Mouse (Mus musculus): Measurements from ENCODE around the gene Lrp3. TPM values are rescaled to one million over a fixed set of nuclear protein-coding genes. Genes with fewer than 3 reads are reported as not detected.
A peak's percentile ranks its signal among the peaks of the same experiment; 100 is the strongest.

Lrp3 gene
- polyA plus RNA-seq, 1 experiment from 2014 or later: 8.2 TPM

DNA sequence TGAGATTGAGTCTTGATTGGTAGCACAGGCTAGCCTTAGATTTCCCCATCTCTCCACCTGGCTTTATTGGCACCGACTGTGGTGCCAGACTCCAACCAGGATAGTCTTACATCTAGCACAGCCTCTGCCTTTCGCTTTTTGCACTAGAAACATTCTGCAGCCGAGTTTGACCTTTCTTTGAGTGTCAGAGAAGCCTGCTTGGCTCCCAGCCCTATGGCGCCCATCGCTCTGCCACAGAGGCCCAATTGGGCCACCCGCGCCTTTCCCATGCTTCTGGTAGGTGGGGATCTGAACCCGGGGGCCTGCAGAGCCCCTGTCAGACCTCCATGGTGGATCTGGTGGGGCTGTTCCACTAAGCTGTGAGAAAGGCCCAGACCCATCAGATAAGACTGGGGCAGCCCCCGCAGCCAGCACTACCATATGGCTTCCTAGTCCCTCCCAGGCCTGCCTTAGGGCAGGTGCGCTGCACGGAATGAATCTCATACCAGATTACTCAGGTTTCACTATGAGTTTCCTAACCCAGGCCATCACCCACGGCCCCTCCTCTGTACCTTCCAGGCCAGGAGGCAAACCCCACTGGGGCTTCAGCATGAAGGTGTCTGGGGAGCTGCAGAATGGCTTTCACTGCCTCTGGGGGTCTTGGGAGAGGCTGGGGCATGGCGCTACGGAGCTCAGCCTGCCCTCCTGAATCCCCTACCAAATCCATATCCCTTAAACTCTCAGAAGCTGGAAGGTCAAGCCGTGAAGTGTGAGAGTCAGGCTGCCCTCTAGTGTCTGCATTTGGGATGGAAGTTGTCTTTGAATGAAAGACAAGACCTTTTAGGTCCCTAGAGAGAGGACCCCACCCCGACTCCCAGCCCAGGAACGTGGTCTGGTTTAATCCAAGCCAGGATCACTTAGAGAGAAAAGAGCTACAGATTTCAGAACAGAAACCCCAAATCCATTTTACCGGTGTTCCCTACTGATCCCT, 38.6 kb downstream of the Lrp3 start:
- no peak overlapping the region for H3K4me2 ChIP-seq (ENCODE audit: low read depth, severe bottlenecking)
- H3K36me3 ChIP-seq (ENCODE audit: control insufficient read depth, insufficient read depth, low read length): no peaks in the 10 kb centered on the region
- WGBS: 47% methylated on average over 18 of the region's 18 CpGs
- H3K4me1 ChIP-seq (ENCODE audit: control insufficient read depth, insufficient read depth, low read length): no peaks in the 10 kb centered on the region
- no peak overlapping the region for H3K27ac ChIP-seq (replicated peaks; ENCODE audit: low read depth, low read length)
- DNase-seq (ENCODE audit: low spot score) (peak; percentile 71), ATAC-seq (ENCODE audit: insufficient number of reproducible peaks, low FRiP score, low TSS enrichment, low read depth) (no peak)
- no peak overlapping the region for H3K9ac ChIP-seq (ENCODE audit: low read length)
- no peaks in the 10 kb centered on the region; the same call in 1 of the 2 replicates for H3K9me3 ChIP-seq (ENCODE audit: control insufficient read depth, low read length)
- H3K4me3 ChIP-seq (ENCODE audit: low read depth, low read length): no peak overlapping the region
- no peaks in the 10 kb centered on the region for H3K27me3 ChIP-seq (ENCODE audit: control insufficient read depth, insufficient read depth, low read length)

DNA sequence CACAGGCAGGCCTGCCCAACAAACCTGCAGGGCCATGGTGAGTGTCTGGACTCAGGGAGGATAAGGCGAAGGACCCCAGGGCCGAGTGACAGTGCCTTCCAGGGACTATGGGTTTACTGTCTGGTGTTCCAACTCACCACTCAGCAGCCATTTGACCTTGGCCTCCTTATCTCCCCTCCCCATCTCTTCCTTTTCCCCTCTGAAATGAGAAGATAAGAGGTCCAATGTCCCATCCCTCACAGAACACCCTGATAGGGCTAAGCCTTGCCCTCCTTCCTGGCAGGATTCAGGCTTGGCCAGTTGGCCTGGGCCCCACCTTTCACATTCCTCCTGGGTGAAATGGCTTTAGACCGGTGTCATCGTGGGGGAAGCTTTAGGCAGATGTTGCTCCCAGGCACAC, 39.8 kb downstream of the Lrp3 start:
- 79% methylated on average over 4 of the region's 4 CpGs for WGBS
- DNase-seq (ENCODE audit: low spot score) (no peak), ATAC-seq (ENCODE audit: insufficient number of reproducible peaks, low FRiP score, low TSS enrichment, low read depth) (no peak)
- Histone ChIP-seq H3K4me1 (ENCODE audit: control insufficient read depth, insufficient read depth, low read length) (no peaks in the 10 kb centered on the region), H3K4me3 (ENCODE audit: low read depth, low read length) (no peak overlapping the region), H3K27ac (replicated peaks; ENCODE audit: low read depth, low read length) (no peak overlapping the region), H3K27me3 (ENCODE audit: control insufficient read depth, insufficient read depth, low read length) (no peaks in the 10 kb centered on the region), H3K9me3 (ENCODE audit: control insufficient read depth, low read length) (no peaks in the 10 kb centered on the region; the same call in 1 of the 2 replicates), H3K9ac (ENCODE audit: low read length) (no peak overlapping the region), H3K36me3 (ENCODE audit: control insufficient read depth, insufficient read depth, low read length) (no peaks in the 10 kb centered on the region), H3K4me2 (ENCODE audit: low read depth, severe bottlenecking) (no peak overlapping the region)

DNA sequence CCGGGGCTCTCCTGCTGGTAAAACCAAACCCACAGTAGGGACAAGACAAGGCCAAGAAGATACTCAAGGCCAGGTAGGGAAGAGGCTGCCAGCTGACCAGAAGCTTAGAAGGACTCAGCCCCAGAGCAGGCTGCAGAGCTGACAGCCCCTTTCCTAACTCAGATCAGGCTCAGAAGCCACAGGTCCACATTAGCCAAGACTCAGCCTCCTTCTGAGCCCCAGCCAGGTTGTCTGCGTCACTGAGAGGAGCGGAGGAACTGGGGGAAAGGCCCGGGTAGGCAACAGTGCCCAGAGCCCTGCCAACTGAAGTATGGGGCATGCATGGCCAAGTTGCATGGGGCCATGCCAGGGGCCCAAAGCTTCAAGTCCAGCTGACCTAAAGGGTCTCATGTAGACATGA, 42.8 kb downstream of the Lrp3 start:
- H3K27me3 ChIP-seq (ENCODE audit: control insufficient read depth, insufficient read depth, low read length): no peaks in the 10 kb centered on the region
- DNase-seq (ENCODE audit: low spot score): no peak
- H3K4me1 ChIP-seq (ENCODE audit: control insufficient read depth, insufficient read depth, low read length): no peaks in the 10 kb centered on the region
- ATAC-seq (ENCODE audit: insufficient number of reproducible peaks, low FRiP score, low TSS enrichment, low read depth): no peak
- H3K27ac ChIP-seq (replicated peaks; ENCODE audit: low read depth, low read length): no peak overlapping the region
- H3K36me3 ChIP-seq (ENCODE audit: control insufficient read depth, insufficient read depth, low read length): no peaks in the 10 kb centered on the region
- no peak overlapping the region for H3K9ac ChIP-seq (ENCODE audit: low read length)
- WGBS: 76% methylated on average over 4 of the region's 4 CpGs
- H3K9me3 ChIP-seq (ENCODE audit: control insufficient read depth, low read length): no peaks in the 10 kb centered on the region
- H3K4me2 ChIP-seq (ENCODE audit: low read depth, severe bottlenecking): no peak overlapping the region
- no peak overlapping the region for H3K4me3 ChIP-seq (ENCODE audit: low read depth, low read length)

DNA sequence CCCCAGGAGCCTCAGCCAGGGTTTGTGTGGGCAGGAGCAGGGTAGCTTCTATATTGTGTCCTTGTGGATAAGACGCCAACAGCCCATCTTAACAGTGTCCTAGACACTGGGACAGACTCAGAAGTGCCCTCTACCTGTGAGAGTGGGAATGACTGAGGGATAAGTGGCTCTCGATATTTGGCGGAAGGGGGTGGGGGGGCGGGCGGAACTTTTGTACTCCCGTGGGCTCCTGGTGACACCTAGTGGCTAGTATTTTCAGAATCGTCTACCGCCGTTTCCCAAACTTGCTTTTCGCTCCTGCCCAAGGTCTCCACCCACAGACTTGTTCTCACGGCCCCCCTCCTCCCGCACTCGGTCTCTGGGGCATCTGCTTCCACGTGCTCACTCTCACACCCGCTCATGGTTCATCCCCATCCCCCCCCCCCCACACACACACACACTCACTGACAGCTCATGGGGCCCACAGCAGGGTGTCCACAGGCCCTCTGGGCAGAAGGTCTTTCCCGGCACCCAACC, 43.4 kb downstream of the Lrp3 start:
- no peaks in the 10 kb centered on the region for H3K27me3 ChIP-seq (ENCODE audit: control insufficient read depth, insufficient read depth, low read length)
- H3K36me3 ChIP-seq (ENCODE audit: control insufficient read depth, insufficient read depth, low read length): no peaks in the 10 kb centered on the region
- H3K9ac ChIP-seq (ENCODE audit: low read length): no peak overlapping the region
- H3K4me1 ChIP-seq (ENCODE audit: control insufficient read depth, insufficient read depth, low read length): no peaks in the 10 kb centered on the region
- peak; percentile 88 for DNase-seq (ENCODE audit: low spot score)
- ATAC-seq (ENCODE audit: insufficient number of reproducible peaks, low FRiP score, low TSS enrichment, low read depth): peak; percentile 44; the same call in 1 of the 2 replicates
- WGBS: 4% methylated on average over 16 of the region's 16 CpGs
- no peak overlapping the region for H3K4me3 ChIP-seq (ENCODE audit: low read depth, low read length)
- no peaks in the 10 kb centered on the region for H3K9me3 ChIP-seq (ENCODE audit: control insufficient read depth, low read length)
- H3K27ac ChIP-seq (replicated peaks; ENCODE audit: low read depth, low read length): no peak overlapping the region
- 0 out of 2 replicates have a peak overlapping the region, but pooled peaks have one; percentile 24 for H3K4me2 ChIP-seq (ENCODE audit: low read depth, severe bottlenecking)

DNA sequence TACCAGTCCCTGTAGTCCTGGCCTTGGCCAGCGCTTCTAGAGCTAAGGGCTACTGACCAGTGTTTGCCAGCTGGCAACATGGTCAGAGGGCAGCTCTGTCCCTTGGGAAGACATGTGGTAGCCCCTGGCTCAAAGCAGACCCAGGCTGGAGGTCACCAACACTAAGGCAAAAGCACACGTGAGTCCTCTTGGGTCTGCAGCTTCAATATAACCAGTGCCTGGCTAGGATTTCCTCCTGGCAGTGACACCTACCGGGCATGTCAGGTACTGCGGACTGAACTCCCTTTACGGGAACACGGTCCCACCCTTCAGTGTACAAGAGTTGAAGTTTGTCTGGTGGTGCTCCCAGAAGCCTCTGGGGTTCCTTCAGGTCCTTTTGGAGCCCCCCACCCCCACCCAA, 46.0 kb downstream of the Lrp3 start:
- no peaks in the 10 kb centered on the region for H3K9me3 ChIP-seq (ENCODE audit: control insufficient read depth, low read length)
- H3K27ac ChIP-seq (replicated peaks; ENCODE audit: low read depth, low read length): no peak overlapping the region
- DNase-seq (ENCODE audit: low spot score) (peak; percentile 93), ATAC-seq (ENCODE audit: insufficient number of reproducible peaks, low FRiP score, low TSS enrichment, low read depth) (no peak)
- H3K9ac ChIP-seq (ENCODE audit: low read length): no peak overlapping the region
- no peaks in the 10 kb centered on the region for H3K36me3 ChIP-seq (ENCODE audit: control insufficient read depth, insufficient read depth, low read length)
- H3K4me1 ChIP-seq (ENCODE audit: control insufficient read depth, insufficient read depth, low read length): no peaks in the 10 kb centered on the region
- no peak overlapping the region for H3K4me3 ChIP-seq (ENCODE audit: low read depth, low read length)
- 15% methylated on average over 6 of the region's 6 CpGs for WGBS
- no peaks in the 10 kb centered on the region for H3K27me3 ChIP-seq (ENCODE audit: control insufficient read depth, insufficient read depth, low read length)
- no peak overlapping the region for H3K4me2 ChIP-seq (ENCODE audit: low read depth, severe bottlenecking)

DNA sequence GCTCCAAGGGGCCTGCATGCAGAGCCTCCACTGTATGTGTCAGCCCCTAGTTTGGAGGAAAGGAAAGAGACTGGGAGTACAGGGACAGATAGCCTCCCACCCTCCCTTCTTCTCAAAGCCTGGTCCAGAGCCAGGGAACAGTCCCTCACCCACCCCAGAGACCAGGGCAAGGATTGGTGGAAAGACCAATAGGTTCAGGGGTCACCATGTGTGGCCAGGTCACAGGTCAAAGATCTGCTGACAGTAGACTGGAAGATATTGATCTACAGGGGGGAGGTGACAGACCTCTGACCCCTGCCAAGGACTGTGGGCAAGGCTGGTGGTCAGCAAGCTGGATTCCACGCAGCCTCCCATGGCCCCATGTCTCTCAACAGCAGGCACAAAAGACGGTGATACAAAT, 47.4 kb downstream of the Lrp3 start:
- 60% methylated on average over 2 of the region's 2 CpGs for WGBS
- Histone ChIP-seq H3K9me3 (ENCODE audit: control insufficient read depth, low read length) (no peaks in the 10 kb centered on the region), H3K36me3 (ENCODE audit: control insufficient read depth, insufficient read depth, low read length) (no peaks in the 10 kb centered on the region), H3K4me1 (ENCODE audit: control insufficient read depth, insufficient read depth, low read length) (no peaks in the 10 kb centered on the region), H3K4me3 (ENCODE audit: low read depth, low read length) (no peak overlapping the region), H3K27ac (replicated peaks; ENCODE audit: low read depth, low read length) (no peak overlapping the region), H3K27me3 (ENCODE audit: control insufficient read depth, insufficient read depth, low read length) (no peaks in the 10 kb centered on the region), H3K9ac (ENCODE audit: low read length) (no peak overlapping the region), H3K4me2 (ENCODE audit: low read depth, severe bottlenecking) (no peak overlapping the region)
- ATAC-seq (ENCODE audit: insufficient number of reproducible peaks, low FRiP score, low TSS enrichment, low read depth) (no peak), DNase-seq (ENCODE audit: low spot score) (no peak)

DNA sequence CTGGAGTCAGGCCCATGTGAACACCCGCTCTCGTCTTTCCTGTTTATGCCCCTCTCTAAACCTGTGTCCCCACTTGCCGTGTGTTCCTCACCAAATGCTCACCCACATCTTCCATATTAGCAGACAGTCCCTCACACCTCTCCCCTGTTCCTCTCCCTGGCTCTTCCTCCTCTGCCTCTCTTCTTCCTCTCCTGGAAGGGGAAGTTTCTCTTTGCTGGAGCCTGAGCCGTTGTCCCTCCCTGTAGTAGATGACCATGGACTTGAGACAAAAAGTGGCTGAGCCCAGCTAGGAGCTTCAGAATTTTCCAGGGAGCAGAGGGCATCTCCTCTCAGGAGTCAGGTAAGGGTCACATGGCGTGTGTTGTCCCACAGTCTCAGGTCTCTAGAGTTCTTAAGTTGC, 48.3 kb downstream of the Lrp3 start:
- Histone ChIP-seq H3K27me3 (ENCODE audit: control insufficient read depth, insufficient read depth, low read length) (no peaks in the 10 kb centered on the region), H3K36me3 (ENCODE audit: control insufficient read depth, insufficient read depth, low read length) (no peaks in the 10 kb centered on the region), H3K4me2 (ENCODE audit: low read depth, severe bottlenecking) (no peak overlapping the region), H3K27ac (replicated peaks; ENCODE audit: low read depth, low read length) (no peak overlapping the region), H3K4me1 (ENCODE audit: control insufficient read depth, insufficient read depth, low read length) (no peaks in the 10 kb centered on the region), H3K9me3 (ENCODE audit: control insufficient read depth, low read length) (no peaks in the 10 kb centered on the region), H3K4me3 (ENCODE audit: low read depth, low read length) (no peak overlapping the region), H3K9ac (ENCODE audit: low read length) (no peak overlapping the region)
- DNase-seq (ENCODE audit: low spot score) (no peak), ATAC-seq (ENCODE audit: insufficient number of reproducible peaks, low FRiP score, low TSS enrichment, low read depth) (no peak)
- WGBS: 78% methylated on average over 5 of the region's 5 CpGs

DNA sequence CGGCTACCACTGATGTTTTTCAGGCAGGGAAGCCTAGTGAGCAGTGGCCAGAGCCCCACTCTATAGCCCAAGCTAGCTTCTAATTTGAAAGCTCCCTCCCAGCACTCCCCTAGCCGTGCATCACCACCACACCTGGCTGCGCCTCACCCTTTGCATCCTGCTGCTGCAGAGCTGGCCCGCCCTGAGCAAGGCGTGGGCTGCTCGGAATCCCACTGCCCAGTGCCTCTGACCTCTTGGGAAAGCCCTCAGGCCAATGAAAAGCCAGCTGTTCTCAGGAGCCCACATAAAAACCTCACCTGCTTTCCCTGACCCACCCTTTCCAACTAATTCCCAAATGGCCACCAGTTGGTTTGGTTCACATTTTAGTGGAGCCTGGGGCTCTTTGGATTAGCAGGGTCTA, 51.2 kb downstream of the Lrp3 start:
- Histone ChIP-seq H3K4me3 (ENCODE audit: low read depth, low read length) (no peak overlapping the region), H3K9me3 (ENCODE audit: control insufficient read depth, low read length) (no peaks in the 10 kb centered on the region), H3K9ac (ENCODE audit: low read length) (no peak overlapping the region), H3K4me2 (ENCODE audit: low read depth, severe bottlenecking) (no peak overlapping the region), H3K27ac (replicated peaks; ENCODE audit: low read depth, low read length) (no peak overlapping the region), H3K4me1 (ENCODE audit: control insufficient read depth, insufficient read depth, low read length) (no peaks in the 10 kb centered on the region), H3K27me3 (ENCODE audit: control insufficient read depth, insufficient read depth, low read length) (no peaks in the 10 kb centered on the region), H3K36me3 (ENCODE audit: control insufficient read depth, insufficient read depth, low read length) (no peaks in the 10 kb centered on the region)
- DNase-seq (ENCODE audit: low spot score) (no peak), ATAC-seq (ENCODE audit: insufficient number of reproducible peaks, low FRiP score, low TSS enrichment, low read depth) (no peak)
- 54% methylated on average over 6 of the region's 6 CpGs for WGBS

All from limb, embryonic 11.5 days (tissue).